Mouse (Mus musculus): Measurements from ENCODE around the gene Stk11ip. TPM values are rescaled to one million over a fixed set of nuclear protein-coding genes. Genes with fewer than 3 reads are reported as not detected.

Gene Stk11ip
- total RNA-seq, 2 experiments from 2014 or later, result 14.0 to 14.3 TPM

GRCm38 (mm10) chr1:75502945-75503650 is 18.2 kb upstream of the Stk11ip start:
- no peak for ATAC-seq (replicated peaks; ENCODE audit: low FRiP score, poor library complexity, severe bottlenecking)

GRCm38 (mm10) chr1:75503651-75503980 is 17.7 kb upstream of the Stk11ip start:
- no peak for ATAC-seq (replicated peaks; ENCODE audit: low FRiP score, poor library complexity, severe bottlenecking)

GRCm38 (mm10) chr1:75504256-75505045 is 16.9 kb upstream of the Stk11ip start:
- ATAC-seq (replicated peaks; ENCODE audit: low FRiP score, poor library complexity, severe bottlenecking), result no peak

- no peak for ATAC-seq (replicated peaks; ENCODE audit: low FRiP score, poor library complexity, severe bottlenecking)
These were observed 16.0 kb upstream of the Stk11ip start for GRCm38 (mm10) chr1:75505159-75505955.

GRCm38 (mm10) chr1:75505956-75506831 is 15.1 kb upstream of the Stk11ip start, which contains the start of gene Obsl1:
Gene Obsl1, minus strand, starts transcription at chr1:75506452.
- ATAC-seq (replicated peaks; ENCODE audit: low FRiP score, poor library complexity, severe bottlenecking), result no peak

- no peak for ATAC-seq (replicated peaks; ENCODE audit: low FRiP score, poor library complexity, severe bottlenecking)
These were observed 14.3 kb upstream of the Stk11ip start, which contains the start of gene Inha for GRCm38 (mm10) chr1:75507006-75507405. Gene Inha, plus strand, starts transcription at chr1:75507077.

GRCm38 (mm10) chr1:75509586-75509985 is 11.7 kb upstream of the Stk11ip start:
- no peak; the same call in 1 of the 2 replicates for ATAC-seq (replicated peaks; ENCODE audit: low FRiP score, poor library complexity, severe bottlenecking)

GRCm38 (mm10) chr1:75510154-75510553 is 11.2 kb upstream of the Stk11ip start:
- ATAC-seq (replicated peaks; ENCODE audit: low FRiP score, poor library complexity, severe bottlenecking), result no peak

GRCm38 (mm10) chr1:75511437-75512210 is 9.7 kb upstream of the Stk11ip start:
- ATAC-seq (replicated peaks; ENCODE audit: low FRiP score, poor library complexity, severe bottlenecking), result no peak

GRCm38 (mm10) chr1:75512550-75512949 is 8.8 kb upstream of the Stk11ip start:
- ATAC-seq (replicated peaks; ENCODE audit: low FRiP score, poor library complexity, severe bottlenecking), result no peak

GRCm38 (mm10) chr1:75516703-75517380 is 4.5 kb upstream of the Stk11ip start:
- ATAC-seq (replicated peaks; ENCODE audit: low FRiP score, poor library complexity, severe bottlenecking), result no peak

GRCm38 (mm10) chr1:75517984-75518383 is 3.3 kb upstream of the Stk11ip start:
- ATAC-seq (replicated peaks; ENCODE audit: low FRiP score, poor library complexity, severe bottlenecking), result no peak

GRCm38 (mm10) chr1:75518427-75518826 is 2.9 kb upstream of the Stk11ip start:
- ATAC-seq (replicated peaks; ENCODE audit: low FRiP score, poor library complexity, severe bottlenecking), result no peak

- no peak for ATAC-seq (replicated peaks; ENCODE audit: low FRiP score, poor library complexity, severe bottlenecking)
These were observed 1.8 kb upstream of the Stk11ip start for GRCm38 (mm10) chr1:75519576-75519975.

- no peak for ATAC-seq (replicated peaks; ENCODE audit: low FRiP score, poor library complexity, severe bottlenecking)
These were observed 3.4 kb downstream of the Stk11ip start for GRCm38 (mm10) chr1:75524679-75525078.

GRCm38 (mm10) chr1:75530546-75530945 is 9.2 kb downstream of the Stk11ip start:
- no peak for ATAC-seq (replicated peaks; ENCODE audit: low FRiP score, poor library complexity, severe bottlenecking)

- ATAC-seq (replicated peaks; ENCODE audit: low FRiP score, poor library complexity, severe bottlenecking), result no peak
These were observed 11.2 kb downstream of the Stk11ip start for GRCm38 (mm10) chr1:75532280-75533172.
